Mouse (Mus musculus) adrenal gland, postnatal 25 days (tissue): ENCODE measurements at regions not wholly inside any gene's neighbourhood (a gene's known extent, or its start where the extent isn't known, plus 50 kb on each side); places are given as distances from the start of the nearest gene placed in this dataset.

ENCODE experiments used
- DNase-seq: peaks from one replicate; pipeline ENCODE4 v3.0.0; 2021; ENCODE audit warnings: mixed read lengths

GRCm38 (mm10) chr3:144324974-144325373, 120.0 kb upstream of the Lmo4 start:
- no peak for DNase-seq

- no peak for DNase-seq
These were observed 118.5 kb upstream of the Lmo4 start for GRCm38 (mm10) chr3:144323524-144323923.

- no peak for DNase-seq
These were observed 114.6 kb upstream of the Lmo4 start for GRCm38 (mm10) chr3:144319468-144320205.

GRCm38 (mm10) chr3:144318761-144319467, 113.9 kb upstream of the Lmo4 start:
- DNase-seq: no peak

GRCm38 (mm10) chr3:144310748-144311147, 105.7 kb upstream of the Lmo4 start:
- no peak for DNase-seq

GRCm38 (mm10) chr3:144308616-144309015, 103.6 kb upstream of the Lmo4 start:
- no peak for DNase-seq

- no peak for DNase-seq
These were observed 102.5 kb upstream of the Lmo4 start for GRCm38 (mm10) chr3:144307557-144307956.

- no peak for DNase-seq
These were observed 100.4 kb upstream of the Lmo4 start for GRCm38 (mm10) chr3:144305456-144305855.

GRCm38 (mm10) chr3:144304924-144305323, 99.9 kb upstream of the Lmo4 start:
- no peak for DNase-seq

GRCm38 (mm10) chr3:144302626-144303025, 97.6 kb upstream of the Lmo4 start:
- DNase-seq: no peak

- DNase-seq: no peak
These were observed 96.0 kb upstream of the Lmo4 start for GRCm38 (mm10) chr3:144301068-144301467.

- no peak for DNase-seq
These were observed 94.2 kb upstream of the Lmo4 start for GRCm38 (mm10) chr3:144299239-144299638.

GRCm38 (mm10) chr3:144289489-144289888, 84.5 kb upstream of the Lmo4 start:
- no peak for DNase-seq

- DNase-seq: no peak
These were observed 81.1 kb upstream of the Lmo4 start for GRCm38 (mm10) chr3:144286100-144286499.

- no peak for DNase-seq
These were observed 79.3 kb upstream of the Lmo4 start for GRCm38 (mm10) chr3:144284326-144284725.

- no peak for DNase-seq
These were observed 68.1 kb upstream of the Lmo4 start for GRCm38 (mm10) chr3:144273115-144273514.

GRCm38 (mm10) chr3:144270206-144270605, 65.2 kb upstream of the Lmo4 start:
- no peak for DNase-seq

GRCm38 (mm10) chr3:144264554-144264953, 59.5 kb upstream of the Lmo4 start:
- no peak for DNase-seq

GRCm38 (mm10) chr3:144260886-144261285, 55.9 kb upstream of the Lmo4 start:
- DNase-seq: no peak

- no peak for DNase-seq
These were observed 52.9 kb upstream of the Lmo4 start for GRCm38 (mm10) chr3:144257714-144258517.

GRCm38 (mm10) chr3:144257196-144257595, 52.2 kb upstream of the Lmo4 start:
- DNase-seq: no peak

- peak; percentile 44 for DNase-seq
These were observed 50.9 kb upstream of the Lmo4 start for GRCm38 (mm10) chr3:144255596-144256550.
